Mouse (Mus musculus) liver, adult 2 months (tissue): Measurements from ENCODE around the gene Srsf1. TPM values are rescaled to one million over a fixed set of nuclear protein-coding genes. Genes with fewer than 3 reads are reported as not detected.
"Not testable (repeated sequence)": the region's sequence is repeated elsewhere in the genome, so short reads cannot be mapped to it uniquely, and the experiment has no call there.

ENCODE experiments used
- DNase-seq: peaks from one replicate; pipeline ENCODE4 v3.0.0-alpha.2; 2011; ENCODE audit warnings: low read depth, low spot score; ENCODE audit errors: extremely low read depth
- H3K27ac ChIP-seq: fragments of 200-500 bp; replicated peaks from 2 replicates; pipeline ENCODE4 v1.5.1; 2012; ENCODE audit warnings: low read depth, mild to moderate bottlenecking, control low read depth, inconsistent platforms, low read length; ENCODE audit not compliant: insufficient read depth
- H3K27me3 ChIP-seq: fragments of 200-500 bp; 2 replicates; pipeline ENCODE4 v1.6.1; 2012; ENCODE audit warnings: mild to moderate bottlenecking, moderate library complexity, low read length, inconsistent platforms; ENCODE audit not compliant: control insufficient read depth, insufficient read depth
- H3K36me3 ChIP-seq: fragments of 200-500 bp; 2 replicates; pipeline ENCODE4 v1.6.1; 2012; ENCODE audit warnings: low read length, inconsistent platforms; ENCODE audit not compliant: control insufficient read depth, insufficient read depth
- H3K4me1 ChIP-seq: fragments of 200-500 bp; 2 replicates; pipeline ENCODE4 v1.6.1; 2011; ENCODE audit warnings: low read length; ENCODE audit not compliant: control insufficient read depth, insufficient read depth
- H3K4me3 ChIP-seq: fragments of 200-500 bp; 2 replicates; pipeline ENCODE4 v1.5.1; 2011; ENCODE audit warnings: low read depth, mild to moderate bottlenecking, control low read depth, low read length, moderate library complexity; ENCODE audit not compliant: insufficient read depth
- H3K79me2 ChIP-seq: fragments of 200-500 bp; 2 replicates; pipeline ENCODE4 v1.6.1; 2012; ENCODE audit warnings: inconsistent platforms, mild to moderate bottlenecking, low read length, moderate library complexity; ENCODE audit not compliant: control insufficient read depth, insufficient read depth
- H3K9ac ChIP-seq: fragments of 200-500 bp; 2 replicates; pipeline ENCODE4 v1.6.1; 2012; ENCODE audit warnings: low read depth, mild to moderate bottlenecking, control low read depth, inconsistent platforms, low read length
- CTCF ChIP-seq: fragments of 200-500 bp; IDR thresholded peaks from 2 replicates; pipeline ENCODE4 v1.5.1; 2011; ENCODE audit warnings: low read depth, low read length, control low read depth
- POLR2A ChIP-seq: fragments of 200-500 bp; IDR thresholded peaks from 2 replicates; pipeline ENCODE4 v1.6.1; 2011; ENCODE audit warnings: low read length, control low read depth; ENCODE audit not compliant: insufficient read depth; ENCODE audit errors: extremely low read depth
- WGBS: fragments of 180-500 bp; shearing (Covaris S2); methylation state at CpG from one replicate; pipeline ENCODE4 v1.1.7; 2018; 5-methylcytosine and 5-hydroxymethylcytosine counted together
- polyA plus RNA-seq: library from polyadenylated mRNA; depleted of rRNA; stranded (reverse); fragments of >200 nt; gene quantifications from 2 replicates; pipeline ENCODE4 v1.2.3, GENCODE M21; 2012
- total RNA-seq: library from RNA; depleted of rRNA; stranded (reverse); fragments of >200 nt; gene quantifications from 2 replicates; pipeline ENCODE4 v1.2.3, GENCODE M21; 2014

The Srsf1 gene
- total and polyA plus RNA-seq, 2 experiments: 44.1 to 84.0 TPM

DNA sequence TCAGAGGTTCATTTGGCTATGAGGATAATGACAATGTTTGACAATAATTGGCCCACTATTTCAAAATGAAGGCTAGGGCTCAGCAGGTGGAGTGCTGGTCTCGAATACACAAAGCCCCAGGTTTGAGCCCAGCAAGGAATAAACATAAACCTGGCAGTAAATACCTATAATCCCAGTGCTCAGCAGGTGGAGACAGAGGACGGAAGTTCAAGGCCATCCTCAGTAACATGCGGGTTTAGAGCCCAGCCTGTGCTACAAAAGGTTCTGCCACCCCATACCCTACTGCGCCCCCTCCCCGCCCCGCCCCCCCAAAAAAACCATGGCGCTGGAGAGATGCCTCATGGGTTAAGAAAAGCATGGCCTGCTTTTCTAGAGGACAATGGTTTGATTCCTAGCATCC, 11.2 kb upstream of the Srsf1 start:
- Histone ChIP-seq H3K4me1 (no peaks in the 10 kb centered on the region), H3K9ac (no peak overlapping the region), H3K79me2 (no peaks in the 10 kb centered on the region), H3K27me3 (no peaks in the 10 kb centered on the region), H3K27ac (no peak overlapping the region), H3K4me3 (no peak overlapping the region), H3K36me3 (no peaks in the 10 kb centered on the region)
- TF ChIP-seq POLR2A (no peak), CTCF (no peak)
- DNase-seq: no peak
- WGBS: 69% methylated on average over 7 of the region's 7 CpGs

- Histone ChIP-seq H3K9ac (no peak overlapping the region), H3K4me3 (no peak overlapping the region), H3K36me3 (no peaks in the 10 kb centered on the region), H3K27ac (no peak overlapping the region), H3K79me2 (no peaks in the 10 kb centered on the region), H3K27me3 (no peaks in the 10 kb centered on the region), H3K4me1 (peaks cover 1% of the 10 kb centered on the region; the same call in 1 of the 2 replicates)
- TF ChIP-seq CTCF (no peak), POLR2A (no peak)
- WGBS: 72% methylated on average over 10 of the region's 10 CpGs
- DNase-seq: no peak
Measured at GRCm38 (mm10) chr11:88036761-88037251, 10.4 kb upstream of the Srsf1 start.

DNA sequence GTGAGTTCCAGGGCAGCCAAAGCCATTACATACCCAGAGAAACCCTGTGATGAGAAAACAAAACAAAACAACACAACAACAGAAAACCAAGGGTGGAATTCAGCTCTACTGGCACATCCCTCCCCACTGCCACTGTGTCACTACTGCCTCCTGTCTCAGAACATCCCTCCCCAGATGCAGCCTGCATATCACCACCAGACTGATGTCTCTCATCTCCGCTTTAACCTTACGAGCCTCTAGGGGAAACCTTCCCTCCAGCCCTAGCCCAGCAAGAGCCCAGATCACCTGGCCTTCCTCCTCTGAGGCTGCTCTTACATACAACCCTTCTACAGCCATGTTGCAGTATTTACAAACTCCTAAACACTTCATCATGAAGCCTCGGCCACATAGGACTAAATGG, 9.8 kb upstream of the Srsf1 start:
- TF ChIP-seq POLR2A: no peak
- TF ChIP-seq CTCF: no peak
- Histone ChIP-seq H3K27ac (no peak overlapping the region), H3K9ac (no peak overlapping the region), H3K27me3 (no peaks in the 10 kb centered on the region), H3K36me3 (no peaks in the 10 kb centered on the region), H3K4me1 (peaks cover 2% of the 10 kb centered on the region; the same call in 1 of the 2 replicates), H3K79me2 (no peaks in the 10 kb centered on the region), H3K4me3 (no peak overlapping the region)
- WGBS: 95% methylated on average over 3 of the region's 3 CpGs
- DNase-seq: no peak

DNA sequence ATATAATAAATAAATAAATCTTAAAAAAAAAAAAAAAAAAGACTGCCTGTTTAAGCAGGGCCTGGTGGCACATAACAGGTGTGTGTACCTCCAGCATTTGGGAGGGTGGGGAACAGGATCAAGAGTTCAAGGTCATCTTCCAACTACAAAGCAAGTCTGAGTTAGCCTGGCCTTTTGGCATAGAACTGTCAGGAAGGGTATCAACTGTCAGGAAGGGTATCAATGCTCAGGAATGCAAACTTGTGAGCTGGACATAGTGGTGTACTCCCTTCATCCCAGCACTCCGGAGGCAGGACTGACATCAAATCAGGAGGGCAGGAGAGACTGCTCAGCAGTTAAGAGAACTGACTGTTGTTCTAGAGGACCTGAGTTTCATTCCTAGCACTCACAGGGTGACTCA, 8.1 kb upstream of the Srsf1 start:
- no peaks in the 10 kb centered on the region for H3K27me3 ChIP-seq
- TF ChIP-seq CTCF (no peak), POLR2A (no peak)
- H3K4me1 ChIP-seq: peaks cover 2% of the 10 kb centered on the region; the same call in 1 of the 2 replicates
- H3K9ac ChIP-seq: no peak overlapping the region
- whole genome bisulfite sequencing: 95% methylated on average over 1 of the region's 1 CpGs
- no peaks in the 10 kb centered on the region for H3K36me3 ChIP-seq
- no peak for DNase-seq
- no peak overlapping the region for H3K27ac ChIP-seq
- H3K4me3 ChIP-seq: no peak overlapping the region
- no peaks in the 10 kb centered on the region for H3K79me2 ChIP-seq

GRCm38 (mm10) chr11:88044314-88044713, 2.9 kb upstream of the Srsf1 start:
- no peak overlapping the region for H3K27ac ChIP-seq
- peaks cover 12% of the 10 kb centered on the region; the same call in 1 of the 2 replicates for H3K79me2 ChIP-seq
- H3K36me3 ChIP-seq: peaks cover 3% of the 10 kb centered on the region; the same call in 1 of the 2 replicates
- no peak for TF ChIP-seq POLR2A
- TF ChIP-seq CTCF: no peak
- no peak overlapping the region for H3K4me3 ChIP-seq
- no peak for DNase-seq
- no peaks in the 10 kb centered on the region for H3K27me3 ChIP-seq
- no peak overlapping the region for H3K9ac ChIP-seq
- peaks cover 8% of the 10 kb centered on the region; the same call in 1 of the 2 replicates for H3K4me1 ChIP-seq

DNA sequence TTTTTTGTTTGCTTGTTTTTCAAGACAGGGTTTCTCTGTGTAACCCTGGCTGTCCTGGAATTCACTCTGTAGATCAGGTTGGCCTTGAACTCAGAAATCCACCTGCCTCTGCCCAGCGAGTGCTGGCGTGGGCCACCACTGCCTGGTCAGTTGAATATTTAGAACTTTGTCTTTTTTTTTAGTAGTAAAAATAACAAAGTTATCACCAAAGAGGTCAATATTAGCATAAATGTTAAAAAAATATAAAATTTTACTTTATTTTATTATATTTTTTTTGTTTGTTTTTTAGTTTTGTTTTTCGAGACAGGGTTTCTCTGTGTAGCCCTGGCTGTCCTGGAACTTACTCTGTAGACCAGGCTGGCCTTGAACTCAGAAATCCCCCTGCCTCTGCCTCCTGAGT, 2.0 kb upstream of the Srsf1 start:
- H3K27ac ChIP-seq, H3K27me3 ChIP-seq, H3K9ac ChIP-seq, H3K4me3 ChIP-seq, H3K36me3 ChIP-seq, DNase-seq: not testable (repeated sequence)
- peaks cover 10% of the 10 kb centered on the region; the same call in 1 of the 2 replicates for H3K4me1 ChIP-seq
- 85% methylated on average over 3 of the region's 3 CpGs for WGBS
- peaks cover 12% of the 10 kb centered on the region; the same call in 1 of the 2 replicates for H3K79me2 ChIP-seq
